Mouse (Mus musculus): ENCODE results near the gene Vps36.

GRCm38 (mm10) chr8:22247956-22248355 is 55.3 kb downstream of the Vps36 start:
- TF ChIP-seq GATA1 (IDR thresholded peaks at IDR 0.05; ENCODE audit: borderline replicate concordance, low read length), result no peak
- TF ChIP-seq FLI1 (IDR thresholded peaks at IDR 0.05; ENCODE audit: low read length), result no peak

Data from megakaryocyte, embryonic 14.5 days (primary cell).